Mouse (Mus musculus) brain, embryonic 14.5 days (tissue): ENCODE data around the gene Gng2.

Experiments
- CTCF ChIP-seq: fragments of 200-500 bp; IDR thresholded peaks from 2 replicates; pipeline ENCODE4 v1.5.1; 2012; ENCODE audit warnings: inconsistent platforms, mild to moderate bottlenecking, moderate library complexity, borderline replicate concordance; ENCODE audit not compliant: insufficient read depth, insufficient read length; ENCODE audit errors: extremely low read depth
- POLR2A ChIP-seq: fragments of 200-500 bp; IDR thresholded peaks from 2 replicates; pipeline ENCODE4 v1.6.1; 2012; ENCODE audit warnings: mild to moderate bottlenecking, inconsistent platforms, borderline replicate concordance; ENCODE audit not compliant: poor library complexity, insufficient read depth, insufficient read length, severe bottlenecking; ENCODE audit errors: extremely low read depth

- no peak for TF ChIP-seq CTCF
- TF ChIP-seq POLR2A = no peak
These were observed 38.9 kb downstream of the Gng2 start for GRCm38 (mm10) chr14:19938545-19938944.
